Mouse (Mus musculus) layer of hippocampus, postnatal 14 days (tissue): ENCODE results near the gene Rps10. TPM values are rescaled to one million over a fixed set of nuclear protein-coding genes. Genes with fewer than 3 reads are reported as not detected.
A peak's percentile ranks its signal among the peaks of the same experiment; 100 is the strongest.
"Not testable (repeated sequence)": the region's sequence is repeated elsewhere in the genome, so short reads cannot be mapped to it uniquely, and the experiment has no call there.

Experiments
- DNase-seq, 2 experiments: peaks; one replicate each; pipeline ENCODE4 v3.0.0; 2021 to 2022; ENCODE audit warnings: low spot score in 2 of 2, mixed read lengths in 1 of 2
- total RNA-seq, 2 experiments: library from RNA; stranded (reverse); gene quantifications; 2 replicates each; pipeline ENCODE4 v1.2.3; 2021

The Rps10 gene
- total RNA-seq, 2 experiments from 2014 or later: 413 to 460 TPM

DNA sequence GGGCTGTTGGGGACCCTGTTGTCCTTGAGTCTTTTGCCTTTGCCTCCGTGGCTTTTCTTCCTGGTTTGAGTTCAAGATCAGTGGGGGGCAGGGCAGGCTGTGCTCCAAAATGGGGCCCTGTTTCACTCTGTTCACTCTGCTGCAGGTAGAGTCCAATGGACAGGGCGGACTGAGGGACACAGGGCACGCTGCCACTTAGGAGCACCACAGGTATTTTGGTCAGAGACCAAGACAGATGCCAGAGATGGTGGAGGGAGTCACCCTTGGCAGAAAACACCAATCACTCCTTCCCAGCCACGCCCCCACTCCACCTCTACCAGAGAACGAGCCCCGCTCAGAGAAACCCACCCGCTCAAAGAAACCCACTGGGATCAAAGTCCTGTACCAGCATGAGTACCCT, 9.3 kb upstream of the Rps10 start:
- DNase-seq: no peak

DNA sequence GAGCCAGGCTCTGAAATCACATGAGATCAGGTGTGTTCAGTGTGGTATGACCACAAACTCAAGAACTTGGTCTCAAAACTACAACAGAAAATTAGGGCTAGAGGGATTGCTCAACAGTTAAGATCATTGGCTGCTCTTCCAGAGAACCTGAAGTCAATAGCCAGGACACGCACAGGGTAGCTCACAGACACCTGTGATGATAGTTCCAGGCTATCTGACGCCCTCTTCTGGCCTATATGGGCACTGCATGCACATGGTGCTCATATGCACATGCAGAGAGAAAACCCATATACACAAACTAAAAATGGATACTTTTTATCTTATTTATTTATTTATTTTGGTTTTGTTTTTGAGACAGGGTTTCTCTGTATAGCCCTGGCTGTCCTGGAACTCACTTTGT, 8.1 kb upstream of the Rps10 start:
- no peak for DNase-seq

DNA sequence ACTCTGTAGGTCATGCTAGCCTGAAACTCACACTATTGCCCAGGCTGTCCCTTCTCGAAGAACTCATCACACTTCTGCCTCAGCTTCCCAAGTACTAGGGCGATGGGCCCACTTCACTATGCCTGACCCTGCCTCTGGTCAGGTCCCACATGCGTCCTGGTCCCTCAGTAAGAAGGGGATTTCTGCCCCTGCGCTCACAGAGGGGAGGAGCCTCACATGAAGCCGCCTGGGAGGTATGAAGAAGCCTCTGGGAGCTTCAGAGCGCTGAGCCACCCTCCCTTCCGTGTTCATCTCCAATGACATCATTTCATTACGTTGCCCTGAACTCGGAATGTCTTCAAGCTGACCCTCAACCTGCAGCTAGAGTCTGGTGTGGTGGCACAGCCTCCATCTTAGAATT, 7.3 kb upstream of the Rps10 start:
- DNase-seq: no peak

DNA sequence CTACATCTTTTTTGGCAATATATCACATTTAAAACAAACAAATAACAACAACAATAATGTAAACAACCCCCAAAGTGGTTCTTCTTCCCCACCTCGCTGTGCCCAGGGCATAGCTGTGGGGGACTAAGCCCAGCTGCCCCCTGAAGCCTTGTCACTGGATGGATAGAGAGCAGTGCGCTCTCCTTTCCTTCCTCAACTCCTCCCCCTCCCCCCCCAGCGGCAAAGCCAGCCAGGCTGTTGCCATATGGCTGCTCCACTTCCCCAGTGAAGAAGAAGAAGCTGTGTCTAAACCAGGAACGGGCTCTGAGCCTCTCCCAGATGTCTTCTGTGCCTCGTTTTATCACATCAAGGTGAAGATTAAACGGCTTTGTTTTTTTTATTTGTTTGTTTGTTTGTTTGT, 6.6 kb upstream of the Rps10 start:
- no peak for DNase-seq

DNA sequence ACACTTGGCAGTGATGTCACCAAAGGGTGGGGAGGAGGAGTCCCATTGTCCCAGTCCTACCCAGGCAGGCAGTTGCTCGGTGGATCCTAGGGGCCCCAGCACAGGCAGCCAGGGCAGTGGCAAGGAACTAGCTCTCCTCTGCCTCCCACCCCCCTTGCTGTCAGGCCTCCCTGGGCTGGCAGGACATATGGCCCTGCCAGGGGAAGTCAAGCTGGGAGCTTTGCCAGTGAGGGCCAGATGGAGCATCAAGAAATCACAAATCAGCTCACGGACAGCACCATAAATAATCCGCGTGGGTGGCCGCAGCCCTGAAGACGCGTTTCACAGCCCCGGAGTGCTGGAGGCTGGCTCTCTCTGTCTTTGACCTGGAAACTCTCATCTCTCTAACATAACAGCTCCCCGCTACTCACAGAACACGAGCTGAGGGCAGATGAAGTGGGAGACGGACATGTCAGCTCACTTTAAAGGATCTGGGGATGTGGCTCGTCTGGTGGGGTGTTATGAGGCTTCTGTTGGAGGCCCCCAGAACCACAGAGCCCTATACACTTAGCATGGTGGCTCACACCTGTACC, 6.1 kb upstream of the Rps10 start:
- DNase-seq: peak; percentile 71 to 79

DNA sequence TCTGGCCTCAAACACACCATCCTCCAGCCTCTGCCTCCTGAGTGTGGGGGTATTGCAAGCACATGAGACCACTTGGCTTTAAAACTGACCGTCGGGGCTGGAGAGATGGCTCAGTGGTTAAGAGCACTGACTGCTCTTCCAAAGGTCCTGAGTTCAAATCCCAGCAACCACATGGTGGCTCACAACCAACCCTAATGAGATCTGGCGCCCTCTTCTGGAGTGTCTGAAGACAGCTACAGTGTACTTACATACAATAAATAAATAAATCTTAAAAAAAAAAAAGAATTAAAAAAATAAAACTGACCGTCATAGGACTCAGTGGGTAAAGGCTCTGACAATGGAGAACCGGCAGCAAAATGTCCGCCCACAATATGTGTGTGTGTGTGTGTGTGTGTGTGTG, 3.4 kb upstream of the Rps10 start:
- not testable (repeated sequence) for DNase-seq

DNA sequence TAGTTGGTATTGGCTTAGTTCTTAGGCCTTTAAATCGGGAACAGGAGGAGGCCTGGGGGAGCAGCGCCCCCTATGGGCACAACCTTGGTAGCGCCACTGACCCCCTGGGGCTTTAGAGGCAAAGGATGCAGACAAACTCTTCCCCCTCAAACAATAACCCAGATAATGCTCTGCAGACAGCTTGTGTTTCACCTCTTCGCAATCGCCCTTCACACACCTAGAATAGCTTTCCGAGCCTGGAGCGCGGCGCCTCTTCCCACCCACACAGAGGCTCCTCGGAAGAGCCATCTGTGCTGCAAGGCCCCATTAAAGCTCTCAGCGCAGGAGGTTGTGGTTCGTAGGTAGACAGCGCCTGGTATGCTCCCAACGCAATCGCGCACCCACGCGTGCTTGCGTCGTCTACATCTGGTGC, 2.5 kb upstream of the Rps10 start:
- DNase-seq: no peak

DNA sequence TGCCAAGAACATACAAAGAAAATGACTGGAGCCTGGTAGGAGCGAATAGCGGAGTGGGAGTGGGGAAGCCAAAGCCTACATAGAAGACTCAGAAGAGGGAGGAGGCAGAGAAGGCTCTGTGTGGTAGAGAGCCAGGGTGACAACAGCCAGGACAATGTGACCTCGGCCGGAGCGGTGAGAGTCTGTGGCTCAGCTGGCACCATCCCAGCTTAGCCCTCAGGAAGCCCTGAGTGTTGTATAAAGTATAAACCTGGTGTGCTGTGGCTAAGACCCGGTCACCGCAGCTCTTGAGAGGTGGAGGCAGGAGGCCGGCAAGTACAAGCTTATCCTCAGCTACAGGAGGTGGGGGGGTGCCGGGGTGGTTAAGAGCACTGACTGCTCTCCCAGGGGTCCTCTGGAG, 864 bp upstream of the Rps10 start:
- no peak for DNase-seq

DNA sequence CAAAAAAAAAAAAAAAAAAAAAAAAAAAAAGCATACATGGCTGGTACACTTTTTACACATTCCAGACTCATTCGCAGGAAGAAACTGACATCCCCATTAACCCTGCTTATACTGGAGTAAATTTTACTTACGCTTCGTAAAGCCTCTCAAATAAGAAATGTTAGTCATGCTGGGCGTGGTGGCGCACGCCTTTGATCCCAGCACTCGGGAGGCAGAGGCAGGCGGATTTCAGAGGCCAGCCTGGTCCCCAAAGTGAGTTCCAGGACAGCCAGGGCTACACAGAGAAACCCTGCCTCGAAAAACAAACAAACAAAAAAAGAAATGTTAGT, 930 bp downstream of the Rps10 start:
- DNase-seq: not testable (repeated sequence)

DNA sequence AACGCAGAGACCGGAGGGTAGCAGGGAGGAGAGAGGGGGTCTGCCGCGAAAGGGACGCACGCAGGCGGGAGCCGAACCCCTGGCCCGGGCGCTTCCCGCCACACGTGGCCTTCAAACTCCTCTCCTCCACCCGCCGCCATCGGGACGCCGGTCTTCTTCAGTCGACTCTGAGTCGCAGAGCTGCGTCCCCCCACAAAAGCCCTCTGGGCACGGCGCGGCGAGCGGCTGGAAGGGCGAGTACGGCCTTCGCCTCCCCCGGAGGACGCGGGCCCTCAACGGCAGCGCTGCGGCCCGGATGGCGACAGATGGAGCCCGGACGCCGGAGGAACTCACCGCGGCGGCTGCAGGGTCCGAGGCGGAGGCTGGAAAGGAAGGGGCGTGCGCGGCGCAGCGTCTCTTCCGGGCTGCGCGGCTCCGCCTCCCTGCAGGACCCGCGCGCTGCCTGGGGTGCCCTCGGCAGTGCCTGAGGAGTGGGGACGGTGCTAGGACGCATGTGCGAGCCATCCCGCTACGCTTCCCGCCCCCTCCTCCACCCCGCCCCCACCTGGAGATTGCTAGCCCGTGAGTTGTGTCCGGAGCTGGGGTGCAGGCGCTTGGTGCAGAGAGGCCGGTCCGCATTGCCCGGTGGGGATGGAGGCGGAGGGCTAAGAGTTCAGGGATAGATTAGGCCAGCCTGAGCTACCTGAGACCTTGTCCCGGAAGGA, 1.4 kb downstream of the Rps10 start, which contains the start of gene RPS10-NUDT3:
TSS of gene RPS10-NUDT3 (minus strand) at position 352 of the 704 bp plus-strand sequence.
- DNase-seq: peak; percentile 87 to 90

DNA sequence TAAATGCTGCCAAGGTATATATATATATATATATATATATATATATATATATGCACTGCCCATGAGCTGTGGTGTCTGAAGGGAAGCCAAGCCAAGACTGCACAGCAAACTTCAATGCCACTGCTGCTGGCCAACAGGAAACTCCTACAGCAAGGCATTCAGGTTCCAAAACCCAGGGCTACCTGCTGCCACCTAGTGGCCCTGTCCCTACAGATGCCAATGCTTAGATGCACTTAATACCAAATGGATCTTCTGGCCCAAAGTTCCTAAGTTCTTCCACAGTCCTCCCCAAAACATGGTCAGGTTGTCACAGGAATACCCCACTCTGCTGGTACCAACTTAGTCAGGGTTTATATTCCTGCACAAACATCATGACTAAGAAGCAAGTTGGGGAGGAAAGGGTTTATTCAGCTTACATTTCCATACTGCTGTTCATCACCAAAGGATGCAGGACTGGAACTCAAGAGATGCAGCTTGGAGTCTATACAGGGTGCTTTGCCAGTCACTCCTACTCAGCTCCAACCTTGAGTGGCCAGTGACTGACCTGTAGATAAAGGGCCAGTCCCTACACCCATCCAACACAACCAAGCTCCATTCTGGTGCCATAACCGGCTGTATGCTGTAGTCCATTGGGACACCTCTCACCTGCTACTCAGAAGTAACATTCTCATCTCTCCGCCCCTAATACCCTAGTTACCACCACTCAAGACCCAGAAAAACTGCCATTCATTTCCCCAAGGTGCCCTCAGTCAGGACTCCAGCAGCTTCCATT, 7.0 kb downstream of the Rps10 start:
- DNase-seq: peak; percentile 64 to 85

DNA sequence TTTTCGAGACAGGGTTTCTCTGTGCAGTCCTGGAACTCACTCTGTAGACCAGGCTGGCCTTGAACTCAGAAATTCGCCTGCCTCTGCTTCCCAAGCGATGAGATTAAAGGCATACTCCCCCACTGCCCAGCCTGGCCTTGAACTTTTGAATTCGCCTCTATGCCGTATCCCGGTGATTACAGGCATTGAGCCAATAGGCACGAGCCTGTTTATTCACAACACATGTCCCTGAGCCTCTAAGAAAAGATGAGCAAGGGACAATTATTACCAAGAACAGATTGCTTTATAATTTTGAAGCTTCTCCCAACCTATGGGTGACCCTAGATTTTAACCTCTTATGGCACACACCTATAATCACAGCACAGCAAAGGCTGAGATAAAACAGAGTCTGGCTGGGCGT, 8.1 kb downstream of the Rps10 start:
- no peak for DNase-seq

DNA sequence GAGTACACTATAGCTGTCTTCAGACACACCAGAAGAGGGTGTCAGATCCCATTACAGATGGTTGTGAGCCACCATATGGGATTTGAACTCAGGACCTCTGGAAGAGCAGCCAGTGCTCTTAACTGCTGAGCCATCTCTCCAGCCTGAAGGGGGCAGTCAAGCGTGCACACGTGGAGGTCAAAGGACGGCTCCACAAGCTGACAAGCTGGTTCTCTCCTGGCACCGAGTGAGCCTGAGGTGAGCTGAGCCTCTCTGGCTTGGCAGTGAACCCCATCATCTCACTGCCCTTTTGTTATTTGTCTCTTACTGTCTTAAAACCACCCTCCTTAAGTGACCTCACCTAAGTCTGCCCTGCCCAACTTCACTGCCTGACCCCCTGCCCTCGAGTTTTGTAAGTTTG, 9.0 kb downstream of the Rps10 start:
- DNase-seq: no peak

DNA sequence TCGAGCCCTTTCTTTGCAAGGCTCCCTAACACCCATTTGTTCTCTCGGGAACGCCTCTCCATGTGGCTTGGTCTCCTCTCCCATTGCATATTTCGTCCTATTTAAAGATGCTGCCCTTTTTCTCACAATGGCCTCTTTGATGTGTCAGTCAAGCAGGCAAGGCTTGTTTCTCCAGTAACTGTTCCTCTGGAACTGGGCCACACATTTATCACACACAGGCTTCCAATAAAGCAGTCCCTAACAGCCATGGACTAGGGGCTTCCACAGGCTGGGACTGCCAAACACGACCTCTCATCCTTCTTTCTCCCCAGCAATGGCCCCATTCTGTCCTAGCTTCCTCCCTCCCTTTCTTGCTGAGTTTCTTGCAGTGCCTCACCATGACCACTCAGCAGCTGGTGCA, 9.8 kb downstream of the Rps10 start:
- DNase-seq: peak in 1 of 2 experiments; percentile 65

DNA sequence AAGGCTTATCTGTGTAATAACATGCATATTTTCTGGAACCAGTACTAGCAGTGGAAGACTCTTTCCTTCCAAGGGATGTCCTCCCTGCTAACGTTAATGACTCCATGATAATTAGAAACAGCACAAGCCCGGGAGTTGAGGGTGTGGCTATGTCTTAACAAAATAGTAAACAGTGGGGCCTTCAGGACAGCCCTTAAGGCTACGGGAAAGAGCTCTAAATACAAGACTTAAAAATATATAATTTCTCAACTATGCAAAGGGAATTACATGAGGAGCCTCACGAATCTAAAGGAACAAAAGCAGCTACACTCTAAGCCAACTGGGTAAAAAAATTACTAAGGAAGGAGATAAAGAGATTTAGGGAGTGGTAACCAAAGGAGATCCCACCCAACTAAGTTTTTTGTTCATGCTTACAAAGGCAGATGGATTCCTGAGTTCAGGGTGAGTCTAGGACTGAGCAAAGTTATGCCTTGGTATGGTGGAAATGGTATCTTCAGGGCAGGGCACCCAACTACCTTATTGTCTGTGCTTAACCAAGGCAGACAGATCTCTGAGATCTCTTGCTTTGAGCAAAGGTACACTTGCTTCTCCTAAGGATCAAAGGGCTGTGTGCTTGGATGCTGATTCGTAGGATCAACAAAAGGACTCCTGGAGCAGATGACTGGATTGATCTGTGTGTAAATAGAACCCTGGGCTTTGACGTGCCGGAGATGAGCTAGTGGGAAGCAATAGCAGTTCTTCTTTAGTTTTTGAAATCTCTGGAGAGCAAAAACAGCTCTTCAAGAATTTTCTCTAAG, 10.8 kb downstream of the Rps10 start:
- no peak for DNase-seq

DNA sequence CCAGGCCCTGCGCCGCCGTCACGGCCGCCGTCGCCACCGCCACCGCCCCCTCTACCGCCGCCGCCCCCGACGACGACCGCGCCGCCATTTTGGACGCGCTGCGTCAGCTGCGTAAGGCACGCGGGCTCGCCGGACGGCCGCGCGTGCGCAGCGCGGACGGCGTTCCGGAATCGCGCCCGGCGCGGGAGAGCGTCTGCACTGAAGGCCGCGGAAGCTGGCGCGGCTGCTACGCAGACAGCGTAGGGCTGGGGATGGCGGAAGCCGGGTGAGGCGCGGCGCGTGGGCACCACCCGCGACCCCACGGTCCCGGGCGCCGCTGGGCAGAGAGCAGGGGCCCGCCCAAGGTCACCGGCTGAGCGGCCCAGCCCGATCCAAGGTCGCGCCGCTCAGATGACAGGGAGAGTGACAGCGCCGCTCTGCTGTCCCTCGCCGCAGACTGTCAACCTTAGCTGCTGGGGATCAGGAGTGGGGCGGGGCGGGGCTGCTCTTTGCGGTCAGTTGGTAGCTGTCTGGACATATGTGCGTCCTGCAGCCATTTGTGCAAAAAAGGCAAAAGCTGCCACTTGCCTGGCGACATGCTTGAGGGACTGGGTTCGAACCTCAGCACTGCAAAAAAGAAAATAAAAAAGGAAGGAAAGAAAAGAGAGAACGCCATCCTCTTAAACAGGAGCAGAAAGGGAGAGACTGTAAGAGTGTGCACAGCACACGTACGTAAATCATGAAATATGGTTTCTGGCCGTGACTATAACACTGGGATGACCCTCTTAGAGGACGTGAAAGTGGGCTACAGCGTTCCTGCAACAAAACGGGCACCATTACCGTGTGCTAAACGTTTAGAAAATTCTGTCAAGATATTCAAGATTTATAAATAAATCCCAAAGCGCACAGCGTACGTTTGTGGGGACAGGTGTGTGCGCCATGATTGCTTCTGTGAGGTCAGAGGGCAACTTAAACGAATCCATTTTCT, 12.8 kb downstream of the Rps10 start, which contains the start of gene Nudt3:
TSS of gene Nudt3 (minus strand) at position 136 of the 967 bp plus-strand sequence.
- DNase-seq: peak; percentile 88 to 92

DNA sequence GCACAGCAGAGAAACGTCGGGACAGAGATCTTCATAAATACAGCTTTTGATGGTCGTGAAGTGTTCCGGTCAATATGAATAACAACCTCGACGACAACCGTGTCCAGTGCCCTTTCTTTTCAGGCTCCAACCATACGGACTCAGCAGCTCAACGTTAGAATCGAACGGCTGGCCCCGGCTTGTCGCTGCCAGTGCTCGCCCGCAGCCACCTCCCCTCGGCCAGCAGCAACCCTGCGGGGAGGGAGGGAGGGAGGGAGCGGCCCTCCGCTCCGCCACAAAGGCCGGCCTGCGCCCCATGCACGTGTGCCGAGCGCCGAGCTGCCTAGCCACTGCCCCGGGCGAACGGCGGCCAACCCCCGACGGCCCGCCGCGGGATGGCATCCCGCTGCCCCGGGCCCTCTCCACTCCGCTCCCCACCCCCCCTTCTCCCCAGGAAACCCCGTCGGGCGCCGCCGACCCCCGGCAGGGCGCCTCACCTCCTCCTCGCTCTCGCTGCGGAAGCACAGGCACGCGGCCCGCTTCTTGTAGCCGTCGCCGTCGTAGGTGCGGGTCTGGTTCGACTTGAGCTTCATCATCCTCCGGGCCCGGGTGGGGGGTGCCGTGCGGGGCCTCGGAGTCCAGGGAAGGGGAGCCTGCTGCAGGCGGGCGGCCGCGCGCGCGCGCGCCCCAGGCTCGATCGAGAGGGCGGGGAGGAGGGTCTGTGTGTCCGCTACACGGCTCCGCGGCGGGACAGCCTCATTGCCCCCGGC, 13.7 kb downstream of the Rps10 start:
- DNase-seq: peak in 1 of 2 experiments; percentile 51

DNA sequence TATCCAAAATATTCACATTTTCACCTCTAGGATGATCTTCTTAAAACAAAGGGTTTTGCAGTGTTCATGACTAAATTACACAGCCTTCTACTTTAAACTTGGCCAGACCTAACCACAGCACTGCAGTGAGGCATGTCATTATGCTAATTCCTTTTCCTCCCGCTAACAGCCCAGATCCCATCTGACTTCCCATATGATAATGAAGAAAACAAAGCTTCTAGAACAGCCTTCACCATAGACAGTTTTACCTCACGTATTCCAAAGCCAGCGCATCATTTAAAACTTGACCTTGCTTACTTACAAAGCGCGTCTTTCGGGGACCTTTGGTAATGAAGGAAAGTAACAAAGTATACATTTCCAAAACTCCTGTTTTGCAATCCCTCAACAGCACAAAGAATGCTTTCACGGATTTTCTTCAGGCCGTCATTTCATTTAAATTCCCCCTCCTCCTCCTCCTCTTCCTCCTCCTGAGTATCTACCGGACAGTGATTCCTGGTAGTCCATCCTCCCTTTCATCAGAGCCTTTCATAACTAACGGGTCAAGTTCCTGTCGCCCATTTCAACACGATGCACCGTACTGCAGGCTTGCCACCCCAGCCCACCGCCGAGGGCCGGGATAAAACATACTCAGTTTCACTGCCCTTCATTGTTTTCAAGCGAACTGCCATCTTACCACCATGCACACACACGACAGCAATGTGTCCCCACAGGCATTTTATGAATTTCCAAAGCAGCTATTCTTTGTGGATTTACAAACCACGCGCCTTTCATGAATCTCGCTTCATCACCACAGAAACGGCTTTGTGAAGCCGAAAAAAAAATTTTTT, 14.6 kb downstream of the Rps10 start:
- DNase-seq: peak in 1 of 2 experiments; percentile 58

DNA sequence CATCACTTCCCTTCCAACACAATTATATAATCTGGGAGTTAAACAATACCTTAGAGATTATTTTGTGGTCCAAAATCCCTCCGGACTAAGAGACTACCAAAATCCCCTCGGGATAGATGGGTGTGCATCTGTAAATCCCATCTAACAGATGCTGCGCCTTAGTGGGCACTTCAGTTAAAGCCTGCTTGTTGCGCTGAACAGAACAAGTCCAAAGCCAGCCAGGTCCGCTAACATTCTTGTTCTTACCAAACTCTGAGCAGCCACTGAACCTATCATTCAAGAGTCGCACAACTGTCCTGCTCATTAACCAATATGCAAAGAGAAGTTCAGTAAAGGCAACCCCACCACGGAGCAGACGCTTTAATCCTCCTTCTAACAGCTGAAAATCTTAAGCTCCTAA, 15.3 kb downstream of the Rps10 start:
- no peak for DNase-seq
